Mouse (Mus musculus) T-cell, adult 2 months (primary cell): ENCODE data around the gene Zbtb16.

Experiments used
- DNase-seq: peaks from one replicate; pipeline ENCODE4 v3.0.0; 2022; ENCODE audit warnings: low spot score

The Zbtb16 gene

DNA sequence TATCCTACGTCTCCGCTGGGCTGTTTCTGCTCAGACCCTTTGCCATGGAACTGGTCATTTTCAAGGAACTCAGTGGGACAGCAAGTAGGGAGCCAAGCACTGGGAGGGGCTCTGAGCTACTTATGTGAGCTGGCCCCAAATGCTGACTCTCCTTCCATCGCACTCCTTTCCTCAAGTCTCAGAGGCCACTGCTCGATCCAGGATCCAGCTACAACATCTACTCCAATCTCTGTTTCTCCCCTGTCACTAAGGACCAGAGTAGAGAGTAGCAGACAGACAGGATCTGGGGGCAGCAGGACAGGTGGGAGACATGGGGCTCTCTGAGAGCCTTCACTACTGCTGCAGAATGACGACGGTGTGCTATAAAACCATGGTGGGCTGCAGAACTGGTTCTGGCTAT is 91.6 kb downstream of the Zbtb16 start:
- DNase-seq = no peak

DNA sequence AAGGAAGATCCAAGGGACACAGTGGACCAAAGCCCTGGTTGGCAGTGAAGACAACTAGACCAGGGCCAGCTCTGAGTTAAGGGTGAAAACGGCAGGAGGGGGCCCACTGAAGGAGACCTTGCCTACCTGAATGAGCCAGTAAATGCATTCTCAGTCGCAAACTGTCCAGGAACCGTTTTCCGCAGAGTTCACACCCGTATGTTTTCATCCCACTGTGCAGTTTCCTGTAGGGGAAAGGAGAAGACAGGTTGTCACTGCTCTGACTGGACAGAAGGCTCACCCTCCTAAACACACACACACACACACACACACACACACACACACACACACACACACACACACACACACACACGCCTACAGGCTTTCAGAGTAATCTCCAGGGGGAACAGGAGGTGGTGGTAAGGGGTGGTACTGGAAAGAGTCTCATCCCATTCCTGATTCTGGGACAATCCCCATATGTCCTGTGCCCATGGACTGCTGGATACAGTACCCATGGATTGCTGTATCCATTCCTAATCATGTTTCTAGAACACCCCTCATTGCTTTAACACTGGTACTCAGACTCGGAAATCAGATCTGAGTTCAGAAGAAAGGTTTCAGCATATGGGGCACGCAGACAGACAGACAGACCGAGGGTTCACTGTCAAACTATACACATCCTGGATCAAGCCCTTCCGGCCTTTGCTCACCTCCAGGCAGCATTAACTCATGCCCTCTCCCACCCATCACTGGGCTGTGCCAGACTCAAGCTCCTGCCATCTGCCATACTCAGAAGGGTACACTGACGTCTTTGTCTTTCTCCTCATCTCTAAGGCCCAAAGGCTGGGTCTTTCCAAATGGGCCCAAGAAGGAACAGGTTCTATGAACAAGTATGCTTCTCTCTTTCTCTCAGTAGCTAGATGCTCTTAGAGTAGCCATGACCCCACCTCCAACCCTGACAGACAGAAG is 92.4 kb downstream of the Zbtb16 start:
- DNase-seq = no peak

DNA sequence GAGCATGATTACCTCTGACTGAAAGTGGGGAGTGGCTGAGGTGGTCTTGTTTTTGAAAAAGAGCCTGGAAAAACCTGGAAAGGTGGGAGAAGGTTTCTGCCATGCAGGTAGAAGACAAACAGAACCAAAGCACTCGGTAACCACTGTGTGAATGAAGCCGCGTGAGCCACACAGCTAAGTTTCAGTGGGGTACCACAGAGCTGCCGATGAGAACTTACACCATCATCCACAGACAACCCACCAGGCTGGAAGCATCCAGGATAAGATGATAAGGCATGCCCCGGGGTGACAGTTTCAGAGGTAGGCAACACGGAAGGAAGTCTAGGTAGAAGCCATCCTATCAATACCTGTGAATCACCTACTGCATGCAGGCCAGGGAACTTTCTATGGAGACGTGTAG is 93.9 kb downstream of the Zbtb16 start:
- no peak for DNase-seq

DNA sequence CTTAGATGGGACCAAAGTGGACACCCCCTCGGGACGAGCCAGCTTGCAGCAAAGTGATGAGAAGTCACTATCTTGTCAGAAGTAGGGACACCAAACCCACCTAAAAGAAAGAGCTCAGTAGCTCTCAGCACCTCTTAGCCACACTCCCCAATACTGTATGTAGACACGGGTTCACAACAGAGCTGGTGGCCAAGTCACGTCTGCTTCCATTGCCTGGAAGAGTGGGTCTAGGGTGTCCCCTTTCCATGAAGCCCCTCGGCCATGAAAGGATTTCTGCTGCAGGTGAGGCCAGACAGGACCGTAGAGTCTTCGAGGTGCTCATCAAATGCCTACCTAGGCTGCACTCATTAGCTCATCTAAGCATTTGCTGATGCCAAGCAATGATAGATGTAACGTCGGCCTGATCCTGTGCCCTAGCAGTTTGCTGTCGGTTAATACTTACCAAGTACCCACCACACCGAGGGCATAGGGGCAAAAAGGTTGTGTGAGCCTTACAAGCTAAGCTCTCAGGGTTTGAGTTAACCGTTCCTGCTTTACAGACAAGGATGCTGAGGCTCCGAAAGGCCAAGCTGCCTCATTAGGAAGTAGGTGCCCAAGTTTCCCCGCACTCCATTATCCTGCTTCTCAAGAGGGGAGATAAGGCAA is 94.5 kb downstream of the Zbtb16 start:
- DNase-seq = no peak

DNA sequence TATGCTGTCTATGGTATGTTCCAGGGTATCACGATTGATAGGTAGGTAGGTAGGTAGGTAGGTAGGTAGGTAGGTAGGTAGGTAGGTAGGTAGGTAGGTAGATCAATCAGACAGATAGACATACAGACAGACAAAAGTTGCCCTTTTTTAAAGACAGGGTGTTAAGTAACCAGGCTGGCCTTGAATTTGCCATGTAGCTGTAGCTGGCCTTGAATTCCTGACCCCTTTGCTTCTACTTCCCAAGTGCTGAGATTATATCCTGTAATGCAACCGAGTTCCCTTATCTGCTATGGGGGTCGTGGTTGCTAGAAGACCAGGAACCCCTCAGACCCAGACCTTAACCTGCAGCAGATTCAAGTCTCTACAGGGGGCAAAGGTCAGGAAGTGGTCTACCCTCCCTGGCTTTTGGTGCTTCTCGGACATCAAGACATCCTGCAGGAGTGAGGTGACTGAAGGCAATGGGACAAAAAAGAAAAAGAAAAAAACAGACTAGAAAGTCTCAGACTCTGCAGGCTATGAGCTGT is 95.2 kb downstream of the Zbtb16 start:
- DNase-seq = no peak

DNA sequence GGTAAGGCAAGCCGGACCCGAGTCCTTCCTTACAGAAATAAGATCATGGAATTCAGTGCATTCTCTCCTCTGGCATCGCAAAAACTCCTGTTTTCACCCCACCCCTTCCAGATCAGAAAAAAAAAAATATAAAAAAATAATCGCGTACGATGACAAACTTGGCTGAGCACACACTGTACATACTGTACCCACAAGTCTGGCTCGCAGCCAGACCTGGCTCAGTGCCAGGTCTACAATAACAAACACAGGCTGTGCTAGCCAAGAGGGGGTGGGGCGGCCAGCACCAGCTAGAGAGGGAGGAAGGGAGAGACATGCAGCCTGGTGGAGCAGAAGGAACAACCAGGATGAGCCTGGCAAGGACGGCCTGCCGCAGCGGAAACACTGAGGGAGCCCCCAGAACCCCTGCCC is 95.9 kb downstream of the Zbtb16 start:
- peak; percentile 78 for DNase-seq

DNA sequence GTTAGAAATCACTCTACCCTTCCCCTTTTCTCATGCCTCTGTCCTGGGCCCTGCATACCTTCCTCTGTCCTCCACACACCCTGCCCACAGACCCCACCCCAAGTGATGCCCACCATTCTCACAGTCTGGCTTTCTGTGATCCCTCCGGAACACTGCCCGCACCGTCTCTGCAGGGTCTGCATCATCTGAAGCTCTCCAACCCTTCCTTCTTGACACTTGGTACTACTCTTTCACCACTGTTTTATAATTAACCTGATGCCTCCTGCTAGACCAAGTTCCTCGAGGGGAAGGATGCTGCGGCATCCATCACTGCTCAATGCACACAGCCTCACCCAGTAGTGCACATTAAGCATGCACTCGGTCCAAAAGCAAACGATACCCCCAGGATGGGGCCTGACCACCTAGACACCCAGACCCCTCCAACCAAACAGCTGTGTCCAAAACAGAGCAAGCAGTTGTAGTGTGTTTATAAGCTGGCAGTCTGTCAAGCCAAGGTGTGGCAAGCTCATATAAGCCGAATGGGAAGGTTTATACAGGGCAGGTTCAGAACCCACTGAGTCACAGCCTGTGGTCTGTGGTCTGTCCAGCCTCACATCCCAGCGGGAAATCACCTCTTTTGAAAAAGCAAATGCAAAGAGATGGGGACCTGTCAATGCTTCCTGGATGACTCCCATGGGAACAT is 97.1 kb downstream of the Zbtb16 start:
- no peak for DNase-seq

DNA sequence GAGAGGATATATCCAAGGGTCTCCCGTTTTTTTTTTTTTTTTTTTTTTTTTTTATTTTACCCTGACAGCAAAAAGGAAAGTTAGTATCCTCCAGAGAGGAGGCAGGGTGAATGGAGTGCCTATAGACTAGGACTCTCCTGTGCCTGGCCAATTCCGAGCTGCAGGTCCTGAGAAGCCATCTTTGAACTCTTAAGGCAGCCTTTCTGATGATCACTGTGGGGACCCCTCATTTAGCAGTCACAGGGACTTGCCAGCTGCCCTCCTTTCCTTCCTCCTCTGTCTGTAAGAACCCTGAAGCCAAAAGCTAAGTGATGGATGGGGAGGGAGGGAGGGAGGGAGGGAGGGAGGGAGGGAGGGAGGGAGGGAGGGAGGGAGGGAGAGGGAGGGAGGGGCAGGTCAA is 98.1 kb downstream of the Zbtb16 start:
- DNase-seq = no peak

DNA sequence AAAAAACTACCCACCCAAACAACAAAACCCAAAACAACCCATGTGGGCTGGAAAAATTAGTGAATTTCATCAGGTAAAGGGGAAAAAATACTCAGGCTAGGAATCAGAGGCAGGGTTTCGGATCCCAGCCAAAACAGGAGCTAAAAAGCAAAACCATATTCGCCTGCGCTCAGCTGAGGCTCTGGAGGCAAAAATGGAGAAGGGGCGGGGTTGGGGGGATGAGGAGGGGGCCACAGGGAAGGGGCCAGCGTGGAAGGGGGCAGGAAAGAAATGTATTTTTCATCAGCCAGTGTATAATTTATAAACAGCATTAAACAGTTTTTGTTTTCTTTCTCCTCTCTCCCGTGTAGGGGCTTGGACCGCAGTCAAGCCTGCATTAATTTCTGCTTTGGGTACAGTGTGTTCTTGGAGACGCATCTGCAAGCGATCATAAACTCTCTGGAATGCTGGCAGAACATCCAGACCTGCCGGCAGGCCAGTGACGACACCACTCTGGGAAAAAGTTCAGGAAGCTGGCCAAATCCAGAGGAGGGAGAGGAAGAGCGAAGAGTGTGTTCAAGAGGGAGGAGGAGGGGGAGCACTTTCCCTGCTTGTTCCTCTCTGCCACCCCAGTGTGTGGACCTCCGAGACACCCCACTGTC is 98.7 kb downstream of the Zbtb16 start:
- no peak for DNase-seq

DNA sequence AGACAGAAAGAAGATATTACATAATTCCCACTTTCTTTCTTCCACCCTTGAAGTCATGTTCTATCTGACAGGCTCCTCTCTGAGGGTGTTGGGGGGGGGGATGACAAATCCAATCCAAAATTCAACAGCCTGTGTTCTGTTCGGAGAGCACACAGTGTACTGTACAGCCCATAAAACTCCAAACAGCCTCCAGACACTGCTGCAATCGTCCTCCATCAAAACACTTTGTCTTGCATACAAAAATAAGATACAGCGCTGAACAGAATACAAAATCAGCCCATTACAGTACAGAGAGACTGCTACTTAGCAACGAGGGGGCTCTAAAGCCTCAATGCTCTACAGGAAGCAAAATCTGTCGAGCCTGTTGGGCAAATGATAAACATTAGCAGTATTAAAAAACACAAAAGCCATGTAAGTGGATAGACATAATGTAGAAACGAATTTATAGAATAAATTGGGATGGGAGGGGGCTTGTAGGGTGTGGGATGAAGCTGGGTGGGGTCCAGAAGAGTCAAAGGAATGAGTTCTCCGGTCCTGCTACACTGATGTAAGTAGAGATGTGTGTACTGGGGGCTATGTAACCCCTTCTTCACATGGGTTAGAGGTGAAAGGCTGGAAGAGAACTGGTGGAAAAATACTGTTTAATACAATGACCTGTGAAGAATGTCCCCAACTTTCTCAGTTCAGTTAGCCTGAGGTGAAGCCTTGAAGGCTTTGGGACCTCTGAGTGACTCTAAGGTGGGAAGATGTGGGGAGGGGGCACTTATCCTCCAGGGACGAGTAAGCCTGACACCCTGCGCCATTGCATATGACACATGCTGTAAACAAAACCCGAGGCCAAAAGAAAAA is 99.4 kb downstream of the Zbtb16 start:
- DNase-seq = no peak

DNA sequence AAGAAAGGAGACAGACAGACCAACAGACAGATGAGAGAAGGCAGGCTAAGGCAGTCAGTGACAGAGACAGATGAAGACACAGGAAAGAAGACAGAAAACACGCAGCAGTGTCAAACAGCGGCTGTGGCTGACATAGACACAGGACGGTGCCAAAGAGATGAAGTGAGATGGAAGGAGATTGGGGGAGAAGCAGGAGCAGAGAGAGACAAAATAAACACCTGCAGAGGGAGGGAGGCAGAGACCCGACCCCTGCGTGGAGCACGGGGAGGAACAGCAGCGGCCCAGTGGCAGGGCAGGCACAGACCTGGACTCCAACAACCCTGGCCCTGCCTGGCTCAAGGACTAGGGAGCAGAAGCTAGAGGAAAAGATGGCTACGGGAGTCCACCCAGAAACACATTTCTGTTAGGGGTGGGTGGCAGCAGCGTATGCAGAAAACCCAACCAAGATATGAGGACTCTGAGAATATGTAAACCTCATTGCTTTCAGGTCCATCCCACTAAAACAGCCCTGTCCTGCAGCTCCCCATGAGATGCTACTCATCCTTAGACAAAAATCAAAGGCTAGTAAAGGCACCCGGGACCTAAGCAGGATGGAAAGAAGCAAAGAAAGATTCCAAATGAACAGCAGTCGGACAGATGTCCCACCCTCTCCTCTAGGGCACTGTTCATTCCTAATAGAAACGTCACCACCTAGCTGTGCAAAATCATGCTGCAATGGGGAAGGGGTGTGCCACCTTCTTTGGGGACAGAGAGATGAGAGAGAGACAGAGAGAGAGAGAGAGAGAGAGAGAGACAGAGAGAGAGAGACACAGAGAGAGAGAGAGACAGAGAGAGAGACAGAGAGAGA is 100.3 kb downstream of the Zbtb16 start:
- no peak for DNase-seq

DNA sequence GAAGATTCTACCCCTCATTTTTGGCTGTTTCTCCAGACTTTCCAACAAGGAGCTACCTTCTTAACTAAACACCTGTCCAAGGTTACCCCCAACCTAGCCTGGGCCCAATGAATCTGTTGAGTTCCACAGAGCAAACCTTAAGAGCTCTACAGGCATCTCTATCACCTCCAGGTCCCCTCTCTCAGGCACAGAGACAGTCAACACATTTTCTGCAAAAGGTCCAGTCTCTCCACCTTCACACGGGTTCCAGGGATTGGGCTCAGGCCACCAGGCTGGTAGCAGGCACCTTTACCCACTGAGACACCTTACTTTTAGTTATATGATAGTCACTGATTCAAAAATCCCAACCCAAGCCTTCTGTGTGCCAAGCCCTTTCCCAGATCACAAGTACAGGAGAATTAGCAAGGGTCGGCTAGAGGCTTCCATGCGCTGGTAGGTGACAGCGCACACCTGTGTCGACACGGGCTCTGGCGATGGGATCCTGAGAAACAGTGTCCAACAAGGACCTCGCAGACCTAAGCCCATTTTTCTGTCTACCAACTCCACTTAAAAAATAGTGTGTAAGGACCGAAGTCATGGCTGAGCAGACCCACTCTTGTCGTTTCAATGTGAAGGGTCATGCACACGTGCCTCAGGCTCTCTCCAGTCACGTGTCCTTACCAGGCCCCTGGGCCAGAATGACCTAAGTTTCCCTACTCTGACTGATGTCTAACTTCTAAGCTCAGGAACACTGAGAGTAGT is 101.1 kb downstream of the Zbtb16 start:
- no peak for DNase-seq

DNA sequence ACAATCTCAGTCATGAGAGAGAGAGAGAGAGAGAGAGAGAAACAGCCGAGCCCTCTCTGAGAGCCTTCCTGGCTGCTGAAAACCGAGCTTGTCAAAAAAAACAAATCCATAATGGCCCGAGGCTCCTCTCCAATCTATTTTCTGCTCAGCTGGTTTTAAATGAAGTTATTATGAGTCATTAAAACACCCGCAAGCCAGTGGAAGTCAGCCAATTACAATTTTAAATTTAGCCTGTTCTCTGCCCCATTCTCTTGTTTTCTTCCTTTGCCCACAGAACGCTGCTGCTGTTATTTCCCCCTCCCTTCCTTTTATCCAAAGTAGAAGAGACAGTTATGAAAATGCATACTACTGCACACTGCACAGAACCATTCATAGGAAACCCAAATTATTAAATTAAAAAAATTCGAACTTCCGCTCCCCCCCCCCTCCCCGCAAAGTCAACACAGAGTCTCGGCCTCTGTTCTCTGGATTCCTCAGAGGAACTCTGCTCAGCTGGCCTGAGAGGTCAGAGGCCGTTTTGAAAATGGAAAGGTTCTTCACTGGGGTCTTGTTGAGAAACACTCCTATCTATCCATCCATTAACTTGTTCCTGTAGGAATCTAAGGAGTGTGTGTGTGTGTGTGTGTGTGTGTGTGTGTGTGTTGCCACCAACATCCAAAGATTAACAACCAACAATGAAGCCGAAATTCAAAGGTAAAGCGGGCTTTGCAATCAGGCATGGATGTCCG is 102.0 kb downstream of the Zbtb16 start:
- DNase-seq = no peak

DNA sequence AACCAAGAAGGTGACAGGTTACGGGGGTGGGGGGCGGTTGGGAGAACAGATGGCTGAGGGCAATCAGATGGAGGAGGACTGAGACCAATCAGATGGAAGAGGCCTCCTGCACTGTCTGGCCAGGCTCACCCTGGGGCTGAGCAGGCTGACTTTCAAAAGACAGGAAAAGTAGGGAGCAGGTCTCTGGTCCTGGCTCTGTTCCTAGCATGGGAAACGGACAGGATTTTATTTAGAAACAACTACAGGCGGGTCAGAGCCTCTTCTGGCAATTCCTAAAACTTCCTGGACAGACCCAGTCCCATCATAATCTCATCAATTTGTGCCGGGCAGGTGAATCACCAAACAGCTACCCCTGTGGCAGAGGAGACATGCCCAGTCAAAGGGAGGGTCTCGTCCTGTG is 102.9 kb downstream of the Zbtb16 start:
- no peak for DNase-seq

DNA sequence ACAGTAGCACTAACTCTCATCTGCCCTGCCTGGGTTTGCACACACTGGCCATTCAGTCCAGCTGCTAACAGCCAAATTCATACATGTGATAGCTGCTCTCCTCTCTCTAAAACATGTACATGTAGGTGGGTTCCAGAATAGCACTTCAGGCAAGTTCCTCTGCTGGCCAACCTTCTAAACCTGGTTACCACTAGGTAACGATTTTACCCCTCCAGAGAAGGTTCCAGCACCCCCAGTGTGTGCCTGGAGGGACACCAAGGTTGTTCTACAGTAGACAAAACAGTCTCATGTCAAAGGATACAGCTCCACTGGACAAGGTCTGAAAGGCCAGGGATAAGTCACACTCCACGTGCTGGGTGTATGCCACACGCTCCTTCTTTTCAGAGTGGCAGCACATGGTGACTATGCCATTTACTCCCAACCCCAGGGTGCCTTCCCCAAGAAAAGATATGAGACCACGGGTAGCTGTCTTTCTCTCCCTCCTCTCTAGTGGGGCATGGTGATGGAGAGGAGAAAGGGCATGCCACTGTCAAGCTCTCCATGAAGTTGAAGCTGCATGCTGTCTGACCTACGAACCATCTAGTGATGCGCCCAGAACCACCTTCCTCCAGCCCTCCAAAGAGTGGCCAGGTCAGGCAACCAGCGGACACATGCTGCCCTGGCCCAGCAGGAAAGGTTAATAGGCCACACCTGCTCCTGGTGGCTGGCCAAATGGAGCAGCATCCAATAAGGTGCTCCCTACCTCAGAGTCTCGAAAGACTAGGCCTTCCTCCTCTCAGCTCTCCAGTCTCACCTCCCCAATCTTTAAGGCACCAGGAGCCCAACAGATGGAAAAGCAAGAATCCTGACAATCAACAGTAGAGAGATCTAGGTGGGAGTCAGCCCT is 104.1 kb downstream of the Zbtb16 start:
- no peak for DNase-seq

DNA sequence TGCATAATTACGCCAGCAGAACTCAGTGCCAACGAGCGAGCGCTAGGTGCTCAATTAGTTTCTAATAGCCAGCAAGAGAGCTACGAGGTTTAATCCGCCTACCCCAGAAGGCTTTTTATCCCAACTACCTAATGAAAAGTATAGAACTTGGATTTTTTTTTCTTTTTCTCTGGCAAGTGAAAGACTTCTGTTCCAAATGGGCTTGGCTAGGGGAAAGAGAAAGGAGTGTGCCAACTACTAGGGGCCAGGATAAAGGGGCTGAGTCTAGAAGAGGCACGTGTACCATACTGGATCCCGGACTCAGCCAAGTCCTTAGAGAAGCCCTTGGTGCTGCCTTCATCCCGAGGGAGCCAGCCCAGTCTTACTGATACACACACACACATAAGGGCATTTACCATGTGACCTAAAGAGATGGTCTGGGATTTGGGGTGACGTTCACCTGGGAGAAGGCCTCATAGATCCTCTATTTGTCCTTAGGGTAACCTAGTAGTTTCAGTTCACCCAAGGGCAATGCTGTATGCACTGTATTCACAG is 105.5 kb downstream of the Zbtb16 start:
- DNase-seq = no peak

DNA sequence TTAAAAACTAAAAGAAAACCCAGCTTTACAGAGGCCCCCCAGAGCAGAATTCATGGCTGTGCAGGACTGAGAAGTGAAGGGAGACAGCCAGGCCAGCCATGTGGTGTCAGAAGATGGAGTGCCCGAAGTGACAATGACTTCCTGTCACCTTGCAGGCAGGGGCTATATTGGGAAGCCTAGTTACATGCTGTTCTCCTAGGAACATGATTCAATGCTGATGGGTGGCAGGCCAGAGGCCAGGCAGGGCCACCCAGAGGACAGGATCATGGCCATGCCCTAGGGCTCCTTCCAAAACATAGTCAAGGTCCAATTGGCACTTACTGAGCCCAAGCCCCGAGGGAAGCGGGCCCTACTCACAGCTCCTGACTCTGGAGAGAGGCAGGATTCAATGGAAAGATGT is 106.6 kb downstream of the Zbtb16 start:
- DNase-seq = no peak

DNA sequence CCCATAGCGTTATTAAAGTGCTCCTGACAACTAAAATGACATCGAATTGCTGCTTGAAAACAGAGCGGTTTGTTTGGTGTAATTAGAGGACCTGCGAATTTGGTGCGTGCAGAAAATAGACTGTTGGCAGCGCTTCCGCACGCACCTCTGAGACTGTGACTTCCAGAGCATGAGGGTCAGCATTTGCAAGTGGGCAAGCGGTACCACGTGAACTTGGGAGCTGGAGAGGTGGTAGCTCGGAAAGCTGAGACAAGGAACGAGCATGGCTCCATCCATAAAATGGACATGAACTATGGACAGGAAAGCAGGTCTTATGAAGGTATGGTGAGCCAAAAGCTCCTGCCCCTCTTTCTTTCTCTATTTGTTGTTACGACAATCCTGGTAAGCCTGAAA is 107.3 kb downstream of the Zbtb16 start:
- no peak for DNase-seq
